Comparison of ENCODE assay signal across 1 mouse cellular context in genomic region chr9:124423552-124424291, GRCm38 (mm10).
TF ChIP-seq lines count a peak whose summit lies in the region.

No protein-coding gene starts in this region.

TF ChIP-seq in CH12.LX, 34 proteins besides CTCF, POLR2A, EP300 and RAD21 (continued from another document):
- TF ChIP-seq ETS1 (conservative IDR thresholded peaks at IDR 0.05; ENCODE audit: low read depth, low read length) (peak; percentile 72), MEF2A (IDR thresholded peaks at IDR 0.05; ENCODE audit: borderline replicate concordance, low read depth, low read length) (no peak; the same call in 1 of the 2 replicates), ZMIZ1 (IDR thresholded peaks at IDR 0.05; ENCODE audit: low read depth, low read length) (0 out of 2 replicates have a peak, but pooled peaks have one; percentile 23), CHD2 (IDR thresholded peaks at IDR 0.05; ENCODE audit: low read length) (peak; percentile 81; the same call in 1 of the 2 replicates)
